Mouse (Mus musculus): ENCODE results near the gene Slc12a5.
A peak's percentile ranks its signal among the peaks of the same experiment; 100 is the strongest.

The Slc12a5 gene

DNA sequence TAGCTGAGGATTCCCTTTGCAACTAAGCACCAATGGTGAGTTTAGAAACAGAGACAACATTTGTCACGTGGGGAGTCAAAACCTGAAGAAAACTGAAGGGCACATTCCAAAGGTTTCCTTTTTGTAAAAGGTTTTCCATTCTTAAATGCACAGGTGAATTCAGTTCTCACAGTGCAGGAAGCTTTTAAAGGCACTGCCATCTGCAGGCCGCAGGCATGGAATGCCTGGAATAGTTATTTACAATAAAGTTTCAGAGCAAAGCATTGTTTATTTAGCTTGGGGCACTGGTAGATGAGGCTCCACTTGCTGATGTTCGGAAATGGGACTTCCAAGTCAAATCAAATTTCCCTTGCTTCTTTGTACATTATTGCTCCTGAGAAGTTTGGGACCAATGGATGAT, 71.9 kb downstream of the Slc12a5 start:
- DNase-seq (ENCODE audit: low read depth): peak; percentile 25

GRCm38 (mm10) chr2:165033306-165033705, 72.7 kb downstream of the Slc12a5 start:
- no peak for DNase-seq (ENCODE audit: low read depth)

GRCm38 (mm10) chr2:165034131-165035057, 73.8 kb downstream of the Slc12a5 start, which contains the start of gene Ncoa5:
Ncoa5 (minus strand) TSS chr2:165034867.
- peak; percentile 95 for DNase-seq (ENCODE audit: low read depth)

DNA sequence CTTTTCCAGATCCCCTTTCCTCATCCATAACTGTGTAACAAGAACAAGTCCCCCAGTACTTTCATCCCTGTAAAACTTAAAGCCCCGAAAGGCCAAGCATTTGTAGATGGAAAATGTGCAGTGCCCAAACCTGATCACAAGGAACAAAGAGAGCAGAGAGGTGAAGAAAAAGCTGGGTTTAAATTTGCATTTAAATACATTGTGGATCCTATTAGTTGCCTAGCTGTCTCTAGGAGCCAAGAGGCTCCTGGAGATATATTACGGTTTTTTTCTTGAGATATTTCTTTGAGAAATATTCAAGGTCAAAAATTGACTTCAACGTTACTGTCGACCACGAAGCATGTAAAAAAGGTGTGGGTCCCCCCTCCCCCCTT, 74.4 kb downstream of the Slc12a5 start:
- DNase-seq (ENCODE audit: low read depth): no peak

DNA sequence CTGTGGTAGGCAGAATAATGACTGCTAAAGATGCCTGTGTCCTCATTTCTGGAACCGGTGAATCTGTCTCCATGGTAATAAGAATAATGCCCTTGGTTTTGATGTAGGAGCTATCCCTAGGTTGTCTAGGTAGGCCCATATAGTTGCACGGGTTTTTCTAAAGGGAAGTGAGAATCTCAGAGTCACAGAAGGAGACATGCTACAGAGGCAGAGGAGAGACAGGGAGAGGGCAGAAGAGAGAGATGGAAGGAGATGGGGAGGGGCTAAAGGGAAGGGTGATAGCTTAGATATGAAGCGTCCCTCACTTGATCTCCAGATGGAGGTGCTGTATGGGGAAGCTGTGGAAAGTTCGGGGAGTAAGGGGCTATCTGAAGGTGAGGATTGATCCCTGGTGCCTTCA, 76.8 kb downstream of the Slc12a5 start:
- DNase-seq (ENCODE audit: low read depth): no peak

DNA sequence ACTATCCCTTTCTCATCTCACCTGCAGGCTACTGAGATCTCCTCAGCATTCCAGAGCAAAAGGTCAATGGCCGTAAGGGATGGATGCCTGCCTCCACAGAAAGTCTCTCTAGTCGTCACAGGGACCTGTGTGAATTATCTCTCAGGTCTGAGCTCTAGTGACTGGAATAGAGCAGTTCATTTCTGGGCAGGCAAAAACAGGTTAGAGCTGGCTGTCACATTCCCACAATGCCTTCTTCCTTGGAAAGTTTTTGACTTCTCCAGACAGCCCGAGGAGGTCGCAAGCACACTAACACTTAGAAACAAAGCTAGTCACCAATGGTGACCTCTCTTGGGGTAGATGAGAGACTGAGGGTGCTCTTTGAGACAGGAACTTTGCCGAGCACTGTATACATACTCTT, 81.5 kb downstream of the Slc12a5 start:
- no peak for DNase-seq (ENCODE audit: low read depth)

DNA sequence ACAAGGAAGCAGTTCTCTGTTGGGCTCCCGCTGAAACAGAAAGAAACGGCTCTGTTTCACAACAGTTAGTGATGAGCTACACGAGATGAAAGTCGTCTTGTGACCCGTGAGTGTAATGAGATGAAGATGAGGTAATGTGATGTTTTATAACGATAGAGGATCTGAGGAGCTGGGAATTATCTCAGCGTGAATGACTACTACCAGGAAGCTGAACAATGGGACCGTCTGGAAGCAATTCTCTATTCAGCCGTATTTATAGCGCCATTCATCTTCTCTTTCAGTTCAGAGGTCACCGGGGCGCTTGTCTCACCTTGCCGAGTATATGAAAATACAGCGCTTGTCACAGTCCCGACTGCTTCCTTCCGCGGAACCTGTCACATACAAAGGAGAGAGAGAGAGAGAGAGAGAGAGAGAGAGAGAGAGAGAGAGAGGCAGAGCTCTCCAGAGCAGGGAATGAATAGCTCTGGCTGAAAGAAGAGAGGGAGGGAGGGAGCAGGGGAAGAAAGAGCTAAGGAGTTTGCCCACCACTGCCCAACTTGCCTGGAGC, 82.6 kb downstream of the Slc12a5 start:
- DNase-seq (ENCODE audit: low read depth): no peak

- no peak for DNase-seq (ENCODE audit: low read depth)
Observed at GRCm38 (mm10) chr2:165043729-165044128, 83.1 kb downstream of the Slc12a5 start.

GRCm38 (mm10) chr2:165049044-165049443, 88.4 kb downstream of the Slc12a5 start:
- no peak for DNase-seq (ENCODE audit: low read depth)
